Mouse (Mus musculus) erythroblast, embryonic 14.5 days (primary cell): ENCODE results near the gene Zglp1.

Source experiments
- GATA1 ChIP-seq: IDR thresholded peaks from 2 replicates; pipeline ENCODE4 v1.6.1; 2012; ENCODE audit warnings: low read length, inconsistent platforms, mixed read lengths
- TAL1 ChIP-seq: IDR thresholded peaks from 3 replicates; pipeline ENCODE4 v1.6.1; 2012; ENCODE audit warnings: low read length, inconsistent platforms, mixed read lengths

GRCm38 (mm10) chr9:21034481-21035085 is 32.3 kb downstream of the Zglp1 start:
- TF ChIP-seq GATA1 (no peak), TAL1 (no peak)
